Mouse (Mus musculus) cerebellum, postnatal 25 days (tissue): Measurements from ENCODE around the gene Dtd1.
A peak's percentile ranks its signal among the peaks of the same experiment; 100 is the strongest.
"Not testable (repeated sequence)": the region's sequence is repeated elsewhere in the genome, so short reads cannot be mapped to it uniquely, and the experiment has no call there.

Experiments used
- DNase-seq, 2 experiments: peaks; one replicate each; pipeline ENCODE4 v3.0.0; 2021; ENCODE audit warnings: mixed read lengths in 2 of 2

Gene Dtd1

DNA sequence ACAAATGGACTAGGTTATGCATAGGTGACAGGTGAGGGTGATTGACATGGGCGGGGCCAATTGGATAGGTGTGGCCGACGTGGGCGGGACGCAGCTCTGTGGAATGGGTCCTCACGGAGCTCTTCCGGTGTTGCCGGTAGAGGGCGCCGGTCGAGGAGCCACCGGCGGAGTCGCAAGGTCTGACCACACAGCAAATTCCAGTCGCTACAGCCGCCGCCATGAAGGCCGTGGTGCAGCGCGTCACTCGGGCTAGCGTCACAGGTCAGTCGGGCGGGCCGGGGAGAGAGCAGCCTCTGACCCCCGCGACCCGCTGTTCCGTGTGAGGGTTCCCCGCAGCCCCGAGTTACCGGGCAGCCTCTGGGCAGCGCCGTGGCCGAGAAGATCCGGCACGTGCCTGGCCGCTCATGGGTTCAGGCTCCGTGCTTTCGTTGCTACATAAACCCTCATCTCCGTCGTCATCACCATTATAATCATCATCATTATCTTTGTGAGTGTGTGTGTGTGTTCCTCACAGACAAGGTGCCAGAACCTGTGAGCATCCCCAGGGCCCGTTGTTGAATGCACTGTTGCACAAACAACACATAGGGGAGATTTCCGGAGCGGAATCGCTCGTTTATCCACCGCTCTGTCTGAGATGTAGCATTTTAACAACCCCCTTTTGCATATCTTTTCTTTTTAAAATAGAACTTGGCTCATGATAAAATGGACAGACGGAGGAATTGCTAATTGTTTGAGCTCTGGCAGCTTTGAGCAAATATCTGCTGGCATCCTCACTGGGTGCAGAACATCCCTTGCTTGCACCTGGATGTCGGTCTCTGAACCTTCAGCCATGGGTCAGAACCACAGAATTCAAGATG, at the start of gene Dtd1:
Gene Dtd1, plus strand, starts transcription at position 67 of the 857 bp plus-strand sequence.
- peak; percentile 94 to 97 for DNase-seq

GRCm38 (mm10) chr2:144550529-144550928, 49.2 kb upstream of the Dtd1 start, which contains the start of gene Rbbp9:
Rbbp9 (minus strand) TSS chr2:144550869.
- peak; percentile 73 to 76 for DNase-seq

GRCm38 (mm10) chr2:144553905-144554304, 45.8 kb upstream of the Dtd1 start:
- no peak for DNase-seq

- no peak for DNase-seq
These were observed 44.3 kb upstream of the Dtd1 start for GRCm38 (mm10) chr2:144555286-144555819.

- DNase-seq: peak; percentile 98
These were observed 43.7 kb upstream of the Dtd1 start, which contains the start of gene Sec23b for GRCm38 (mm10) chr2:144555820-144556552. Sec23b (plus strand) TSS chr2:144556229.

GRCm38 (mm10) chr2:144588723-144589122, 11.0 kb upstream of the Dtd1 start:
- no peak for DNase-seq

DNA sequence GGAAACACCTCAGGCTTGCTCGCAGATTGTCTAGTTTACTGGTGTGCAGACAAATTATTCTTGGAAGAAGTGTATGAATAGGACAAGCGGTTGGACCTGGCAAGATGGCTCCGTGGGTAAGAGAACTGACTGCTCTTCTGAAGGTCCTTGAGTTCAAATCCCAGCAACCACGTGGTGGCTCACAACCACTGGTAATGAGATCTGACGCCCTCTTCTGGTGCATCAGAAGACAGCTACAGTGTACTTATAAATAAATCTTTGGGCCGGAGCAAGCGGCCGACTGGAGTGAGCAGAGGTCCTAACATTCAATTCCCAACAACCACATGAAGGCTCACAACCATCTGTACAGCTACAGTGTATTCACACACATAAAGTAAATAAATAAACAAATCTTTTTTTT, 6.7 kb upstream of the Dtd1 start:
- not testable (repeated sequence) for DNase-seq

DNA sequence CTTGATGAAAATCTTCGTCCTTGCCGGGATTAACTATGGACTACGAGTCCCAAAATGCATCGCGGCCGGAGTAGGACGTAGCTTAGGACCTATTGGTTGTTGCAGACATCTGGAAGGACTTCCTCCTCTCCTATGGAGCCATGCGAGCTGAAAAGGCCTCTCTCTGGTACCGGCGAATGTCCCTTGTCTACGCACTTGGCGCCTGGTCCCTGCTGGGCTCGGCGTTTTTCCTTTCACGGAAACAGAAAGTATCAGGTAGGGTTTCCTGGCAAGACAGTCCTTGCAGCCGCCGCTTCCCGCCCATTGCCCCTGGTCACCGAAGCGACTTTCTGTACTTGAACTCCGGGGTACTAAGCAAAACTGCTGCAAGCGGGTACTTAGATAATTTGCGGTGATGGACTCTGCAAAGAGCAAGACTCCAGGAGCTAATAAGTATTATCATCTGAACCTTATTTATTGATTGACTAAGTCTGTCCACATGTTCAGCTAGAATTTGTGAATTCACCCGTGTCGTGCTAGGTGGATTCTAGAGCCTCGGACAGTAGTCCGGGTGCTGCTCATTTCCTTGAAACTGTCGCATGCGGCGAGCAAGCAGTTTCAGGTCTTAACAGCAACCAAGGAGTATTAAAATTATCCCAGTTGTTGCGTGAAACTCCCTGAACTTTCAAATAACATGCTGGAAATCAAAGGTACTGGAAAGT, 5.6 kb upstream of the Dtd1 start, which contains the start of gene Smim26:
Gene Smim26, plus strand, starts transcription at position 104 of the 701 bp plus-strand sequence.
- DNase-seq: peak; percentile 79 to 84

DNA sequence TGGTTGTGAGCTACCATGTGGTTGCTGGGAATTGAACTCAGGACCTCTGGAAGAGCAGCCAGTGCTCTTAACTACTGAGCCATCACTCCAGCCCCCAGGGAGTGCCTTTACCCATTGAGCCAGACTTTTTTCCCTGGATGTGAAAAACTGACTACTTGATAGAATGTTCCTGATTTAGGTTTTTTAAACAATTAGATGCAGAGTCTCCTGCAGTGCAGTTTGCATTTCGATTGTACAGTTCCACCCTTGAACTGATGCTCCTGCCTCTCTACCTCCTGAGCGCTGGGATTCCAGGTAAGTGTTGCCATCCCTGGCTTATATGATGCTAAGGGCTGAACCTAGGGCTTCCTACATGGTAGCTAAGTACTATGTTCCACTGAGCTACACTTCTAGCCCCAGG, 1.7 kb upstream of the Dtd1 start:
- DNase-seq: no peak

DNA sequence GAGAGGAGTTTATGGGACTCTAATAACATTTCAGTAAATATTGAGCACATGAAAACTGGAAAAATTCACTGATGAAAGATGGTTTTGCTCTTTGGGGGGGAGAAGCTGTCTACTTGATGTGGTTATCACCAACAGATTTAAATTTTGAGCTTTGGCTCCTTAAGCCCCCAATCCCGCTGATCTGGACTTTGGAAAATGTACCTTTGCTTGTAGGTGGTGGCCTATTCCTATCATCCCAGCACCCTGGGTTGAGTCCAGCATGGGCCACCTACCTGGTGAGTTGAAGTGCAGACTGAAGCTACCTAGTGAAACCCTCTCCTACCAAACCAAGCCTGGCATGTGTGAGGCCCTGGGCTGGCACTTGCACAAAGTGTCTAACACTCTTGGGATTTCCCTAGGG, 1.9 kb downstream of the Dtd1 start:
- no peak for DNase-seq

GRCm38 (mm10) chr2:144613956-144614355, 14.3 kb downstream of the Dtd1 start:
- DNase-seq: no peak

- DNase-seq: no peak
These were observed 17.6 kb downstream of the Dtd1 start for GRCm38 (mm10) chr2:144617074-144617874.

- peak; percentile 52 to 72 for DNase-seq
These were observed 21.8 kb downstream of the Dtd1 start for GRCm38 (mm10) chr2:144621491-144621890.

DNA sequence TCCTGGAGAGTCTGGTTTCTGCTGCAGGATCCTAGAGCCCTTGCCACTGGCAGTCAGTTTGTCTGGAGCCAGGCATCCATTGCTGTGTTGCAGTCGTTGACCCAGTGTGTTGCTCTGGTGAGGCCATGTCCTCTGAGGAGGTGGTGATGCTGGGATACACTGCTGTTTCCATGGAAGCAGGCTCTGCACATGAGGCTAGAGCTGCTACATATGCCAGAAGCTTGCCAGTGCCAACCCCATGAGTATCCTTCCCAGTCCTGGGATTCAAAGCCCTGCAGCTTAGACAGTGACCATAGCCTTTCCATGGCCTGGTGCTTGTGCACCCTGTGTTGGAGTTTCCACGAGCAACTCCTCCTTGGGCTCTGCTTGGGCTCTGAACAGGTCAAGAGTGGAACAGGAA, 33.9 kb downstream of the Dtd1 start:
- DNase-seq: no peak

- DNase-seq: no peak
These were observed 34.5 kb downstream of the Dtd1 start for GRCm38 (mm10) chr2:144634231-144634630.

GRCm38 (mm10) chr2:144634729-144635128, 35.0 kb downstream of the Dtd1 start:
- DNase-seq: no peak

DNA sequence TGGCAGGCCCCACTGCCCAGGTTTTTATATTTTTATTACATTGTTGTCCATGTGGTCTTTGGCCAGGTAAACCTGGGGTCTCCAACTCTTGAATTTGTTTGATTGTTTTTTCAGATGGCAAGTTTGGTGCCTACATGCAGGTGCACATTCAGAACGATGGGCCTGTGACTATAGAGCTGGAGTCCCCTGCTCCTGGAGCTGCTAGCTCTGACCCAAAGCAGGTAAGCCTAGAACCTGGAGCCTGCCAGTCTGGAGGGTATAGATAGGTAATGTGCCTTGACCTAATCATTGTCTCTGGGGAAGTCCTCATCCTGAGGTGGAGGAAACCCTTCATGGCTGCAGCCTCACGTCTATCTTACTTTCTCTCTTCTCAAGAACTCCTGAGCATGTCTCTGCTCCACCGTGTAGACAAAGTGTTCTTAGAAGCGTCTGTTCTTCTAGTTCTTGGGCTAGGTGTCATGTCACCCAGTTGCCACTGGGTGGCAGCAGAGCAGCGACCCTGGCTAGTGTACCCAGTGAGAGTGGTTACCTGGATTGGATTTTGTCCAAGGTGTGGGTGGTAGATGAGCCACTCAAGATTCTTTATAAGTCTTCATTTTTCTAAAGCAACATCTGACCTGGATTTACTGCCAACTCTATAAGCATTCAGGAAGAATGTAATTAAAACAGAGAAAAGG, 36.1 kb downstream of the Dtd1 start:
- peak; percentile 74 to 79 for DNase-seq

DNA sequence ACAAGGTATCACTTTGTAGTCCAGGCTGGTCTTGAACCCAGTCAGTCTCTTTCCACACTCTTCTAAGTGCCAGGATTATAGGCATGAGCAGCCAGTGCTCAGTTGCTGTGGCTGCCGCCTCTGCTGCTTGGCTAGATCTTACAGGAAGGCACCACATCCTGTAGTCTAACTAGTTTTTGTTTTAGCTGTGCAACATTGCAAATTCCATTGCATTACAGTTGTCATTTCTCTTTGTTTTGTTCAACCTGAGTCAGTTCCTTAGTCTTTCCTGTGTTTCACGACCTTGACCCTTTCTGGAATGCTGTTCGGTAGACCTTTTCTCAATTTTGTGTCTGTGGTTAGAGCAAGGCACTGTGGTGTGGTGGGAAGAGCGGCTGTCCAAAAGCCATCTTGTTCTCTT, 37.5 kb downstream of the Dtd1 start:
- DNase-seq: no peak

- no peak for DNase-seq
These were observed 38.1 kb downstream of the Dtd1 start for GRCm38 (mm10) chr2:144637671-144638395.

- peak; percentile 45 to 63 for DNase-seq
These were observed 39.0 kb downstream of the Dtd1 start for GRCm38 (mm10) chr2:144638719-144639118.

DNA sequence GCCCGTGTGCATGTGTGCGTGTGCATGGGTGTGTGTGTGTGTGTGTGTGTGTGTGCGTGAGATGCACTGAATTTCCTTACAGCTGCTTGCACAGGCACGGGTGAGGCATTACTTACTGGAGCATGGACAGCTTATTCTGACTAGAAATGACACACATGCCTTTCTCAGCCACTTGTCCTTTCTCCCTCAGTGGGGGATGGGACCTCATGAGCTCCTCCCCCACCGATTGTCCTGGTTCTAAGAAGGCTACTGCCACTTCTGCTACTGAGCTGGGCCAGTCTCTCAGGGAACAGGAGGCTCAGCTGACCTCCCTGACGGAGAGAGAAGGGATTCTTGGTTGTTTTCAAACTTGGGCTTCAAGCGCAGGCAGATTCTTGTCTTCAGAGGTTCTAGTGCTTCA, 40.4 kb downstream of the Dtd1 start:
- DNase-seq: no peak
